21 mouse cellular contexts compared by ENCODE assay signal in the genomic region with DNA sequence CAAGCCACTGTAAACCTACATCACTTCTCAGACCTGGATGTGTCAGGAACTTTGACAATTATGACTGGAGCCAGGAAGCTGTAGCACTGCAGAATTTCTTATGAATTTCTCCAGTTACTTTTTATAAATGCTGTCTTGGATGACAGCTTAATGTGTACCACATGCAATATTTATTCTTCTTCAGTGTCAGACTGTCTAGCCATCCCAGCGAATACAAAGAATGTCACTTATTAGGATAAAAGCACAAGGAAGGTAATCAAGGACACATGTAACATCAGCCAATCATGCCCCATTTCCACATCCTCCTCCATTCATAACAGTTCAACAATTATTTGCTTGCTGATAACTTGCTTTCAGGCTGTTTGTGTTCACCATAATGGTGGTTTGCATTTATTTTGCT.
DNase-seq lines count a peak whose midpoint lies in the region; ATAC-seq lines count a peak whose summit lies in the region.
"Had no signal": no experiment of that assay in that cellular context is flagged by ENCODE, and none has a peak within 500 bp of the region (broad histone marks: within the 10 kb centered on the region; RNA-seq: fewer than 3 reads in every experiment).

No protein-coding gene starts in this region.

- H3K9ac ChIP-seq in embryonic facial prominence, embryonic 11.5 days (replicated peaks; ENCODE audit: low read length), result no peak overlapping the region
- no peak overlapping the region for H3K9ac ChIP-seq in forebrain, embryonic 15.5 days (replicated peaks)
- no peak overlapping the region for H3K9ac ChIP-seq in forebrain, embryonic 11.5 days (ENCODE audit: low read length)
- H3K9ac ChIP-seq: embryonic facial prominence, embryonic 13.5 days; hindbrain, embryonic 12.5 days; hindbrain, embryonic 15.5 days had no signal

- H3K36me3 ChIP-seq in embryonic facial prominence, embryonic 11.5 days (replicated peaks; ENCODE audit: control insufficient read depth, insufficient read depth, low read depth, low read length), result no peaks in the 10 kb centered on the region
- H3K36me3 ChIP-seq in embryonic facial prominence, embryonic 10.5 days (replicated peaks), result no peaks in the 10 kb centered on the region
- H3K36me3 ChIP-seq in forebrain, embryonic 15.5 days, result no peaks in the 10 kb centered on the region
- no peaks in the 10 kb centered on the region for H3K36me3 ChIP-seq in forebrain, embryonic 11.5 days (ENCODE audit: control insufficient read depth, insufficient read depth, low read length)
- H3K36me3 ChIP-seq: embryonic facial prominence, embryonic 13.5 days; hindbrain, embryonic 12.5 days; hindbrain, embryonic 15.5 days had no signal

- no peak overlapping the region for H3K4me3 ChIP-seq in embryonic facial prominence, embryonic 11.5 days (ENCODE audit: low read depth, low read length)
- no peak overlapping the region for H3K4me3 ChIP-seq in embryonic facial prominence, embryonic 10.5 days
- H3K4me3 ChIP-seq in forebrain, embryonic 15.5 days, result no peak overlapping the region
- no peak overlapping the region for H3K4me3 ChIP-seq in forebrain, embryonic 11.5 days (ENCODE audit: low read depth, low read length)
- H3K4me3 ChIP-seq: embryonic facial prominence, embryonic 13.5 days; hindbrain, embryonic 12.5 days; hindbrain, embryonic 15.5 days had no signal

- H3K4me2 ChIP-seq in embryonic facial prominence, embryonic 11.5 days (ENCODE audit: low read depth, low read length), result no peak overlapping the region
- no peak overlapping the region for H3K4me2 ChIP-seq in forebrain, embryonic 15.5 days (replicated peaks)
- no peak overlapping the region for H3K4me2 ChIP-seq in forebrain, embryonic 11.5 days (ENCODE audit: low read depth, low read length, severe bottlenecking)
- H3K4me2 ChIP-seq: embryonic facial prominence, embryonic 13.5 days; heart, embryonic 11.5 days; hindbrain, embryonic 12.5 days; hindbrain, embryonic 15.5 days had no signal

- peak; percentile 12 for DNase-seq in embryonic facial prominence, embryonic 11.5 days (ENCODE audit: low spot score)
- DNase-seq in embryonic facial prominence, embryonic 10.5 days (ENCODE audit: low spot score), result no peak
- DNase-seq in forebrain, embryonic 11.5 days (ENCODE audit: low spot score), result no peak
- DNase-seq in retina, postnatal 1 day, result peak; percentile 5
- DNase-seq in retina, embryonic 14.5 days (ENCODE audit: low spot score), result no peak
- no peak for DNase-seq in left cerebral cortex, postnatal 36 days (ENCODE audit: low spot score in 2 of 2)
- DNase-seq in thymus, postnatal 4 days, result no peak
- DNase-seq: adrenal gland, adult 8-10 months; adrenal gland, postnatal 25 days; cerebellum, adult 18-20 months; cerebellum, adult 9-10 months; cerebellum, postnatal 14 days; gastrocnemius, postnatal 25 days; heart, adult 18-20 months had no signal

- H3K27me3 ChIP-seq in embryonic facial prominence, embryonic 11.5 days (ENCODE audit: control insufficient read depth, insufficient read depth, low read length), result no peaks in the 10 kb centered on the region
- H3K27me3 ChIP-seq in embryonic facial prominence, embryonic 10.5 days (replicated peaks; ENCODE audit: low read depth, poor library complexity, severe bottlenecking), result no peaks in the 10 kb centered on the region
- H3K27me3 ChIP-seq in forebrain, embryonic 15.5 days, result no peaks in the 10 kb centered on the region
- no peaks in the 10 kb centered on the region for H3K27me3 ChIP-seq in forebrain, embryonic 11.5 days (ENCODE audit: control insufficient read depth, insufficient read depth, low read length)
- H3K27me3 ChIP-seq: embryonic facial prominence, embryonic 13.5 days; hindbrain, embryonic 12.5 days; hindbrain, embryonic 15.5 days had no signal

- 42% methylated on average over 1 of the region's 1 CpGs for WGBS in embryonic facial prominence, embryonic 11.5 days
- 64% methylated on average over 1 of the region's 1 CpGs for WGBS in embryonic facial prominence, embryonic 10.5 days
- 71% methylated on average over 1 of the region's 1 CpGs for WGBS in forebrain, embryonic 15.5 days
- 86% methylated on average over 1 of the region's 1 CpGs for WGBS in forebrain, embryonic 11.5 days

- no peaks in the 10 kb centered on the region for H3K9me3 ChIP-seq in embryonic facial prominence, embryonic 11.5 days (replicated peaks; ENCODE audit: control insufficient read depth, low read length)
- no peaks in the 10 kb centered on the region for H3K9me3 ChIP-seq in embryonic facial prominence, embryonic 10.5 days
- no peaks in the 10 kb centered on the region for H3K9me3 ChIP-seq in forebrain, embryonic 15.5 days
- no peaks in the 10 kb centered on the region for H3K9me3 ChIP-seq in forebrain, embryonic 11.5 days (ENCODE audit: control insufficient read depth, low read length)
- H3K9me3 ChIP-seq: embryonic facial prominence, embryonic 13.5 days; hindbrain, embryonic 12.5 days; hindbrain, embryonic 15.5 days had no signal

- no peak overlapping the region for H3K27ac ChIP-seq in embryonic facial prominence, embryonic 11.5 days (replicated peaks; ENCODE audit: low read depth, low read length)
- no peak overlapping the region for H3K27ac ChIP-seq in embryonic facial prominence, embryonic 10.5 days (replicated peaks)
- no peak overlapping the region; the same call in 1 of the 2 replicates for H3K27ac ChIP-seq in forebrain, embryonic 15.5 days (replicated peaks)
- no peak overlapping the region for H3K27ac ChIP-seq in forebrain, embryonic 11.5 days (ENCODE audit: low read depth, low read length)
- H3K27ac ChIP-seq: embryonic facial prominence, embryonic 13.5 days; hindbrain, embryonic 12.5 days; hindbrain, embryonic 15.5 days had no signal

- intact Hi-C loops in left cerebral cortex, postnatal 36 days (cut with DNase I), result no loop called here

- H3K4me1 ChIP-seq in embryonic facial prominence, embryonic 11.5 days (ENCODE audit: control insufficient read depth, insufficient read depth, low read length), result no peaks in the 10 kb centered on the region
- H3K4me1 ChIP-seq in embryonic facial prominence, embryonic 10.5 days, result peaks cover 4% of the 10 kb centered on the region; the same call in 1 of the 2 replicates
- peaks cover 2% of the 10 kb centered on the region for H3K4me1 ChIP-seq in forebrain, embryonic 15.5 days
- H3K4me1 ChIP-seq in forebrain, embryonic 11.5 days (replicated peaks; ENCODE audit: control insufficient read depth, insufficient read depth, low read length), result no peaks in the 10 kb centered on the region
- H3K4me1 ChIP-seq: hindbrain, embryonic 15.5 days had no signal

- ATAC-seq in embryonic facial prominence, embryonic 11.5 days (replicated peaks; ENCODE audit: insufficient number of reproducible peaks, low FRiP score, low TSS enrichment, low read depth), result no peak
- ATAC-seq in forebrain, embryonic 15.5 days (replicated peaks), result peak; percentile 29; the same call in 1 of the 2 replicates
- no peak for ATAC-seq in forebrain, embryonic 11.5 days (replicated peaks; ENCODE audit: low FRiP score)
- ATAC-seq: activated CD4-positive, CD25-positive, alpha-beta regulatory T cell, adult 4 months; intestine, postnatal 0 days had no signal

Comparison
In these comparisons a context has a peak if more than half of its experiments do, and no peak if none do; other contexts are left out.
1. DNase-seq: peak in embryonic facial prominence, embryonic 11.5 days (single experiment) and retina, postnatal 1 day (single experiment); none in embryonic facial prominence, embryonic 10.5 days (single experiment), forebrain, embryonic 11.5 days (single experiment), retina, embryonic 14.5 days (single experiment), left cerebral cortex, postnatal 36 days (0 of 2) and thymus, postnatal 4 days (single experiment).